Mouse (Mus musculus) C2C12 (cell line): Measurements from ENCODE around the gene Vps13d.

Experiments used
- CEBPB ChIP-seq: IDR thresholded peaks from one replicate; pipeline ENCODE4 v1.6.1; 2011; ENCODE audit warnings: low read depth, mild to moderate bottlenecking, control low read depth, moderate library complexity
- CTCF ChIP-seq: IDR thresholded peaks from one replicate; pipeline ENCODE4 v1.5.1; 2011; ENCODE audit not compliant: control insufficient read depth, insufficient read depth, insufficient read length
- MAX ChIP-seq: IDR thresholded peaks from one replicate; pipeline ENCODE4 v1.6.1; 2011; ENCODE audit warnings: mild to moderate bottlenecking, control low read depth
- MYOG ChIP-seq: IDR thresholded peaks from one replicate; pipeline ENCODE4 v1.6.1; 2011; ENCODE audit not compliant: control insufficient read depth, insufficient read length; ENCODE audit errors: extremely low read depth
- USF1 ChIP-seq: IDR thresholded peaks from one replicate; pipeline ENCODE4 v1.6.1; 2011; ENCODE audit warnings: low read depth, mild to moderate bottlenecking, control low read depth, moderate library complexity

- TF ChIP-seq CTCF (no peak), CEBPB (no peak), USF1 (no peak), MAX (no peak), MYOG (no peak)
Measured at GRCm38 (mm10) chr4:145101823-145102718, 92.7 kb downstream of the Vps13d start.
